Mouse (Mus musculus) activated CD4-positive, CD25-positive, alpha-beta regulatory T cell (primary cell): ENCODE data around the gene Chrnb1. TPM values are rescaled to one million over a fixed set of nuclear protein-coding genes. Genes with fewer than 3 reads are reported as not detected.

ENCODE experiments used
- polyA plus RNA-seq, 2 experiments: library from polyadenylated mRNA; unstranded; fragments of 100-300 nt; shearing (Covaris generic); gene quantifications; one replicate each; pipeline ENCODE4 v1.2.1; 2017

Chrnb1 gene
- polyA plus RNA-seq, result 1 to 10 TPM; 1.6 to 3.6 TPM

GRCm38 (mm10) chr11:69795168-69795982 is at the start of gene Chrnb1:
Chrnb1 (minus strand) TSS chr11:69795943.

GRCm38 (mm10) chr11:69837952-69838713 is 42.4 kb upstream of the Chrnb1 start, which contains the start of gene Tmem256:
Tmem256 (plus strand) TSS chr11:69838514.

GRCm38 (mm10) chr11:69837604-69837951 is 41.8 kb upstream of the Chrnb1 start, which contains the start of gene Nlgn2:
Nlgn2 (minus strand) TSS chr11:69837784.

GRCm38 (mm10) chr11:69822080-69822479 is 26.3 kb upstream of the Chrnb1 start, which contains the start of gene Spem1:
Spem1 (minus strand) TSS chr11:69822180.

GRCm38 (mm10) chr11:69818365-69818764 is 22.6 kb upstream of the Chrnb1 start, which contains the start of gene Spem2:
Spem2 (minus strand) TSS chr11:69818465.

GRCm38 (mm10) chr11:69815155-69815554 is 19.4 kb upstream of the Chrnb1 start, which contains the start of gene Gm39566:
Gm39566 (minus strand) TSS chr11:69815298.

GRCm38 (mm10) chr11:69804972-69805909 is 9.5 kb upstream of the Chrnb1 start, which contains the start of gene Tmem102:
Tmem102 (minus strand) TSS chr11:69805624.

GRCm38 (mm10) chr11:69801379-69801977 is 5.7 kb upstream of the Chrnb1 start, which contains the start of gene Fgf11:
Fgf11 (minus strand) TSS chr11:69801857.

GRCm38 (mm10) chr11:69765221-69766125 is 30.3 kb downstream of the Chrnb1 start, which contains the start of gene Zbtb4:
Zbtb4 (plus strand) TSS chr11:69765912.

GRCm38 (mm10) chr11:69761868-69762267 is 33.9 kb downstream of the Chrnb1 start, which contains the start of gene Slc35g3:
Slc35g3 (minus strand) TSS chr11:69761968.

GRCm38 (mm10) chr11:69758478-69758970 is 37.2 kb downstream of the Chrnb1 start, which contains the start of gene Polr2a:
Polr2a (minus strand) TSS chr11:69758637.

Other genes with a start within 250 kb of the Chrnb1 start
- gene Dnah2, start 246.8 kb downstream of the Chrnb1 start, polyA plus RNA-seq, result under 1 TPM; 0.02 to 0.48 TPM
- gene Efnb3, start 235.7 kb downstream of the Chrnb1 start, polyA plus RNA-seq, result under 1 TPM; 0.23 to 0.32 TPM
- gene Wrap53, start 215.7 kb downstream of the Chrnb1 start, polyA plus RNA-seq, result 10 to 100 TPM; 19.2 to 31.5 TPM
- 100 to 1,000 TPM; 162 to 242 TPM for gene Trp53, start 215.6 kb downstream of the Chrnb1 start, polyA plus RNA-seq
- gene Atp1b2, start 190.0 kb downstream of the Chrnb1 start, polyA plus RNA-seq, result under 1 TPM in 1 of 2 experiments, not detected in 1; 0.14 TPM
- under 1 TPM in 1 of 2 experiments, not detected in 1; 0.32 TPM for gene Shbg, start 178.0 kb downstream of the Chrnb1 start, polyA plus RNA-seq
- not detected for gene Sat2, start 173.9 kb downstream of the Chrnb1 start, polyA plus RNA-seq
- gene Fxr2, start 163.0 kb downstream of the Chrnb1 start, polyA plus RNA-seq, result 10 to 100 TPM; 49.1 to 52.6 TPM
- not detected for gene Sox15, start 140.6 kb downstream of the Chrnb1 start, polyA plus RNA-seq
- gene Mpdu1, start 133.3 kb downstream of the Chrnb1 start, polyA plus RNA-seq, result 10 to 100 TPM; 78.8 to 82.1 TPM
- 10 to 100 TPM in 1 of 2 experiments, 1 to 10 TPM in 1; 5.9 to 15.7 TPM for gene Cd68, start 129.8 kb downstream of the Chrnb1 start, polyA plus RNA-seq
- gene Eif4a1, start 123.5 kb downstream of the Chrnb1 start, polyA plus RNA-seq, result 100 to 1,000 TPM; 550 to 657 TPM
- gene Senp3, start 113.9 kb downstream of the Chrnb1 start, polyA plus RNA-seq, result 10 to 100 TPM; 47.4 to 49.1 TPM
- gene Tnfsf13, start 110.2 kb downstream of the Chrnb1 start, polyA plus RNA-seq, result under 1 TPM; 0.13 to 0.34 TPM
- under 1 TPM; 0.31 to 0.42 TPM for gene Tnfsf12, start 100.1 kb downstream of the Chrnb1 start, polyA plus RNA-seq
- under 1 TPM; 0.08 to 0.44 TPM for gene Tnfsfm13, start 99.8 kb downstream of the Chrnb1 start, polyA plus RNA-seq
- gene Polr2a, start 37.3 kb downstream of the Chrnb1 start, polyA plus RNA-seq, result 10 to 100 TPM; 30.9 to 45.6 TPM
- not detected for gene Slc35g3, start 34.0 kb downstream of the Chrnb1 start, polyA plus RNA-seq
- 1 to 10 TPM; 4.9 to 5.8 TPM for gene Zbtb4, start 30.0 kb downstream of the Chrnb1 start, polyA plus RNA-seq
- gene Fgf11, start 5.9 kb upstream of the Chrnb1 start, polyA plus RNA-seq, result not detected
- under 1 TPM in 1 of 2 experiments, not detected in 1; 0.38 TPM for gene Tmem102, start 9.7 kb upstream of the Chrnb1 start, polyA plus RNA-seq
- gene Gm39566, start 19.4 kb upstream of the Chrnb1 start, polyA plus RNA-seq, result not detected
- gene Spem2, start 22.5 kb upstream of the Chrnb1 start, polyA plus RNA-seq, result not detected
- gene Spem1, start 26.2 kb upstream of the Chrnb1 start, polyA plus RNA-seq, result not detected
- gene Nlgn2, start 41.8 kb upstream of the Chrnb1 start, polyA plus RNA-seq, result under 1 TPM; 0.24 to 0.34 TPM
- 100 to 1,000 TPM; 109 to 131 TPM for gene Tmem256, start 42.6 kb upstream of the Chrnb1 start, polyA plus RNA-seq
- gene Plscr3, start 50.4 kb upstream of the Chrnb1 start, polyA plus RNA-seq, result 10 to 100 TPM; 19.0 to 36.8 TPM
- not detected for gene Tnk1, start 62.8 kb upstream of the Chrnb1 start, polyA plus RNA-seq
- gene Tmem95, start 82.1 kb upstream of the Chrnb1 start, polyA plus RNA-seq, result not detected
- 1 to 10 TPM in 1 of 2 experiments, under 1 TPM in 1; 0.39 to 3.3 TPM for gene Kctd11, start 85.5 kb upstream of the Chrnb1 start, polyA plus RNA-seq
- 100 to 1,000 TPM; 299 to 487 TPM for gene Acap1, start 99.6 kb upstream of the Chrnb1 start, polyA plus RNA-seq
- gene 2810408A11Rik, start 105.0 kb upstream of the Chrnb1 start, polyA plus RNA-seq, result 1 to 10 TPM; 1.5 to 4.2 TPM
- gene Neurl4, start 105.1 kb upstream of the Chrnb1 start, polyA plus RNA-seq, result 1 to 10 TPM; 5.2 to 6.2 TPM
- 100 to 1,000 TPM; 148 to 174 TPM for gene Gps2, start 117.9 kb upstream of the Chrnb1 start, polyA plus RNA-seq
- 1,000 to 10,000 TPM; 1,226 to 1,635 TPM for gene Eif5a, start 126.0 kb upstream of the Chrnb1 start, polyA plus RNA-seq
- gene Ybx2, start 139.9 kb upstream of the Chrnb1 start, polyA plus RNA-seq, result not detected
- not detected for gene Slc2a4, start 152.2 kb upstream of the Chrnb1 start, polyA plus RNA-seq
- under 1 TPM in 1 of 2 experiments, not detected in 1; 0.49 TPM for gene Cldn7, start 168.8 kb upstream of the Chrnb1 start, polyA plus RNA-seq
- gene Ctdnep1, start 185.2 kb upstream of the Chrnb1 start, polyA plus RNA-seq, result 100 to 1,000 TPM in 1 of 2 experiments, 10 to 100 TPM in 1; 88.2 to 126 TPM
- gene Elp5, start 186.6 kb upstream of the Chrnb1 start, polyA plus RNA-seq, result 100 to 1,000 TPM in 1 of 2 experiments, 10 to 100 TPM in 1; 57.5 to 119 TPM
- 100 to 1,000 TPM; 433 to 450 TPM for gene Gabarap, start 195.2 kb upstream of the Chrnb1 start, polyA plus RNA-seq
- 10 to 100 TPM; 80.2 to 94.0 TPM for gene Phf23, start 199.8 kb upstream of the Chrnb1 start, polyA plus RNA-seq
- gene Dvl2, start 204.7 kb upstream of the Chrnb1 start, polyA plus RNA-seq, result 10 to 100 TPM; 14.2 to 22.1 TPM
- gene Acadvl, start 219.5 kb upstream of the Chrnb1 start, polyA plus RNA-seq, result 100 to 1,000 TPM; 104 to 130 TPM
- gene Dlg4, start 221.0 kb upstream of the Chrnb1 start, polyA plus RNA-seq, result 1 to 10 TPM; 5.6 to 5.7 TPM